Mouse (Mus musculus): ENCODE results near the gene Cdc27.

GRCm38 (mm10) chr11:104580091-104580490 lies 29.7 kb upstream of the Cdc27 start:
- TF ChIP-seq CTCF (IDR thresholded peaks at IDR 0.05; ENCODE audit: extremely low read depth, insufficient read depth, low read length) (no peak), POLR2A (IDR thresholded peaks at IDR 0.05; ENCODE audit: extremely low read depth, insufficient read depth, low read length) (no peak)
